Mouse (Mus musculus): Measurements from ENCODE around the gene Sox5.

- TF ChIP-seq CTCF (IDR thresholded peaks at IDR 0.05; ENCODE audit: low read depth): no peak
- TF ChIP-seq EP300 (IDR thresholded peaks at IDR 0.05; ENCODE audit: low read depth): no peak
Measured at GRCm38 (mm10) chr6:144794356-144794755, 12.6 kb upstream of the Sox5 start.

Data from heart, postnatal 0 days (tissue).